Mouse (Mus musculus) liver, embryonic 14.5 days (tissue): ENCODE data around the gene Tmem81.

ENCODE experiments used
- CTCF ChIP-seq: IDR thresholded peaks from 2 replicates; pipeline ENCODE4 v1.5.1; 2016; ENCODE audit warnings: antibody characterized with exemption, low read depth, control low read depth
- EP300 ChIP-seq: IDR thresholded peaks from 2 replicates; pipeline ENCODE4 v1.6.1; 2016; ENCODE audit warnings: antibody characterized with exemption, low read depth

DNA sequence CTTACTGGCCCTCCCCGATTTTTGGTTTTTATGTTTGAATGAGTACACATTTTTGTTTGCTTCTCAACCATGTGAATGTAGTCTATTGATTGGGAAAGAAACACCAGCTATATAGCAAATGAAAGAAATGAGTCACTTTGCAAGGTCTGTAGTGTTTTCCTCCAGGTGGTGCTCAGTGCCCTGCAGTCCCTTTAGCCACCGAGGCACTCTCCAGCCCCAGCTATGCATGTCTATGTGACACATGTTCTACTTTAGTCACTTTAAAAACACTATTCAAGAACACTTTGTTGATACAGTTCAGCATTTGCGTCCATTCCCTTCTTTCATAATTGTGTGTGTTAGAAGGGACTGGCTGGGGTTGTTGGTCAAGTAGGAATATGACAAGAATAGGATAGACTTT is 22.8 kb upstream of the Tmem81 start:
- no peak for TF ChIP-seq CTCF
- no peak for TF ChIP-seq EP300
